Mouse (Mus musculus): ENCODE results near the gene Pcdh15.

DNA sequence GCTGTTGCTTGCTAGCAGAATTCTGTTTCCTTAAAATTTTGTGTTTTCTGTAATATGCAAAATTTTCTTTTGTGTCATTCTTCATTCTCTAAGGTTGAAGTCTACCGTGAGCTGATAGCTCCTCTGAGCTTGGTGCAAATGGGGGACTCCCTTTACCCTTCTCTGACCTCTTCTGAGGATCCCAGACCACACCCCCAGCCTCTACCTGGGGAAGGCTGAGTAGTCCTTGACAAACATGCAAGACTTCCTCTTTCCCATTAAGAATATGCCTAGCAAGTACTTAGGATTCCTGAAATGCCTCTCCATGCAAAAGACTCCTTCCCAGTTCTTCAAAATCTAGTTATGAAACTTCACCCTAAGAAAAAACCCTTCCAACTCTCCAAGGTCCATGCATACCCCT is 808.5 kb downstream of the Pcdh15 start:
- TF ChIP-seq CTCF (IDR thresholded peaks at IDR 0.05; ENCODE audit: control insufficient read depth, insufficient read depth, insufficient replicate concordance, low read depth, low read length) = no peak
- TF ChIP-seq POLR2A (IDR thresholded peaks at IDR 0.05; ENCODE audit: control insufficient read depth, low read depth, low read length) = no peak

All from testis, adult 2 months (tissue).